Mouse (Mus musculus): Measurements from ENCODE around the gene Uaca. TPM values are rescaled to one million over a fixed set of nuclear protein-coding genes. Genes with fewer than 3 reads are reported as not detected.

Gene Uaca
- polyA plus RNA-seq (2012; rRNA removed): 0.95 and 1.9 TPM in 2 replicates
- polyA plus RNA-seq (2014; fragmentation: Nextera tagmentation; extraction: Ambion mirVana): 0.62 and 2.1 TPM in 2 replicates

GRCm38 (mm10) chr9:60794210-60794840 lies at the start of gene Uaca:
Gene Uaca (plus strand): TSS chr9:60794542.
- Histone ChIP-seq H3K36me3 (replicated peaks; ENCODE audit: control insufficient read depth, insufficient read depth, low read depth) (no peaks in the 10 kb centered on the region), H3K9ac (replicated peaks) (peak within 1 kb of the TSS; percentile 32; the same call in 1 of the 2 replicates), H3K27me3 (ENCODE audit: control insufficient read depth, insufficient read depth, low read length) (peaks cover 16% of the 10 kb centered on the region), H3K4me1 (replicated peaks; ENCODE audit: control insufficient read depth in 2 of 2, insufficient read depth in 2 of 2, low read length in 1 of 2) (no peaks in the 10 kb centered on the region; a peak in 1 of 4 replicates), H3K4me3 (ENCODE audit: insufficient read depth in 1 of 2, low read depth in 2 of 2, low read length in 2 of 2) (peak within 1 kb of the TSS; percentile 51 to 63), H3K9me3 (ENCODE audit: control insufficient read depth, low read length) (no peaks in the 10 kb centered on the region), H3K4me2 (ENCODE audit: low read depth) (peak within 1 kb of the TSS; percentile 57), H3K27ac (no peak within 1 kb of the TSS)
- WGBS (ENCODE audit: insufficient replicate concordance): under 1% methylated on average over 44 of the region's 45 CpGs
- DNase-seq (ENCODE audit: low read depth in 3 of 3, low spot score in 3 of 3): peak; percentile 36 to 42 (median 39)
- TF ChIP-seq CTCF (IDR thresholded peaks at IDR 0.05; ENCODE audit: low read depth): peak; percentile 53
- TF ChIP-seq EP300 (IDR thresholded peaks at IDR 0.05; ENCODE audit: low read depth): no peak
- ATAC-seq (ENCODE audit: insufficient read depth): peak; percentile 87

- ATAC-seq (ENCODE audit: insufficient read depth) (no peak), DNase-seq (ENCODE audit: low read depth in 3 of 3, low spot score in 3 of 3) (no peak)
- 56% methylated on average over 4 of the region's 4 CpGs for WGBS (ENCODE audit: insufficient replicate concordance)
- H3K4me3 ChIP-seq (ENCODE audit: insufficient read depth in 1 of 2, low read depth in 2 of 2, low read length in 2 of 2): no peak overlapping the region
- no peak overlapping the region for H3K9ac ChIP-seq (replicated peaks)
- H3K9me3 ChIP-seq (ENCODE audit: control insufficient read depth, low read length): no peaks in the 10 kb centered on the region
- H3K27ac ChIP-seq: no peak overlapping the region
- H3K36me3 ChIP-seq (replicated peaks; ENCODE audit: control insufficient read depth, insufficient read depth, low read depth): no peaks in the 10 kb centered on the region
- no peaks in the 10 kb centered on the region for H3K27me3 ChIP-seq (ENCODE audit: control insufficient read depth, insufficient read depth, low read length)
- no peak overlapping the region for H3K4me2 ChIP-seq (ENCODE audit: low read depth)
- H3K4me1 ChIP-seq (replicated peaks; ENCODE audit: control insufficient read depth in 2 of 2, insufficient read depth in 2 of 2, low read length in 1 of 2): no peaks in the 10 kb centered on the region
- TF ChIP-seq CTCF (IDR thresholded peaks at IDR 0.05; ENCODE audit: low read depth): no peak
- no peak for TF ChIP-seq EP300 (IDR thresholded peaks at IDR 0.05; ENCODE audit: low read depth)
Measured at GRCm38 (mm10) chr9:60744971-60745370, 49.4 kb upstream of the Uaca start.

- no peaks in the 10 kb centered on the region for H3K36me3 ChIP-seq (replicated peaks; ENCODE audit: control insufficient read depth, insufficient read depth, low read depth)
- no peak overlapping the region for H3K9ac ChIP-seq (replicated peaks)
- WGBS (ENCODE audit: insufficient replicate concordance): 44% methylated on average over 6 of the region's 6 CpGs
- no peaks in the 10 kb centered on the region for H3K9me3 ChIP-seq (ENCODE audit: control insufficient read depth, low read length)
- H3K4me2 ChIP-seq (ENCODE audit: low read depth): no peak overlapping the region
- no peak overlapping the region for H3K27ac ChIP-seq
- no peak overlapping the region for H3K4me3 ChIP-seq (ENCODE audit: insufficient read depth in 1 of 2, low read depth in 2 of 2, low read length in 2 of 2)
- TF ChIP-seq CTCF (IDR thresholded peaks at IDR 0.05; ENCODE audit: low read depth): no peak
- TF ChIP-seq EP300 (IDR thresholded peaks at IDR 0.05; ENCODE audit: low read depth): no peak
- ATAC-seq (ENCODE audit: insufficient read depth) (no peak), DNase-seq (ENCODE audit: low read depth in 3 of 3, low spot score in 3 of 3) (no peak)
- no peaks in the 10 kb centered on the region for H3K27me3 ChIP-seq (ENCODE audit: control insufficient read depth, insufficient read depth, low read length)
- H3K4me1 ChIP-seq (replicated peaks; ENCODE audit: control insufficient read depth in 2 of 2, insufficient read depth in 2 of 2, low read length in 1 of 2): no peaks in the 10 kb centered on the region
Measured at GRCm38 (mm10) chr9:60746561-60746960, 47.8 kb upstream of the Uaca start.

DNA sequence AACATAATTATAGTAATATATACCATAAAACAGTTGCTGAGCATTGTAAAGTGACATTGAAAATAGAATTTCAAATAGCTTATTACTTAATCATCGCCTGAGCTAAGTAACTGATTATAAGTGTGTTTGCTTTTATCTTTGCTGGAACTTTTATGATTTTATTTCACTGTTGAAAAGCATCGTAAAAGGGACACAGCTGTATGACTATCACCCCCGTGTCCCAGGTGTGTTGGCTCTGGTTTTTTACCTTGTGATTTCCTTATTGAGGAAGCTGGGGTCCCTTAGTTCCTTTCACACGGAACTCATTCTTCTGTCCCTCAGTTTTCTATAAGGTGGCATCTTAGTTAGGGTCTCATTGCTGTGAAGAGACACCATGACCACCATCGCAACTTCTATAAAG lies 46.7 kb upstream of the Uaca start:
- WGBS (ENCODE audit: insufficient replicate concordance): 65% methylated on average over 5 of the region's 5 CpGs
- Histone ChIP-seq H3K4me1 (replicated peaks; ENCODE audit: control insufficient read depth in 2 of 2, insufficient read depth in 2 of 2, low read length in 1 of 2) (no peaks in the 10 kb centered on the region), H3K36me3 (replicated peaks; ENCODE audit: control insufficient read depth, insufficient read depth, low read depth) (no peaks in the 10 kb centered on the region), H3K27me3 (ENCODE audit: control insufficient read depth, insufficient read depth, low read length) (no peaks in the 10 kb centered on the region), H3K9ac (replicated peaks) (no peak overlapping the region), H3K9me3 (ENCODE audit: control insufficient read depth, low read length) (no peaks in the 10 kb centered on the region), H3K27ac (no peak overlapping the region), H3K4me2 (ENCODE audit: low read depth) (no peak overlapping the region), H3K4me3 (ENCODE audit: insufficient read depth in 1 of 2, low read depth in 2 of 2, low read length in 2 of 2) (no peak overlapping the region)
- ATAC-seq (ENCODE audit: insufficient read depth) (no peak), DNase-seq (ENCODE audit: low read depth in 3 of 3, low spot score in 3 of 3) (no peak)
- TF ChIP-seq EP300 (IDR thresholded peaks at IDR 0.05; ENCODE audit: low read depth): no peak

DNA sequence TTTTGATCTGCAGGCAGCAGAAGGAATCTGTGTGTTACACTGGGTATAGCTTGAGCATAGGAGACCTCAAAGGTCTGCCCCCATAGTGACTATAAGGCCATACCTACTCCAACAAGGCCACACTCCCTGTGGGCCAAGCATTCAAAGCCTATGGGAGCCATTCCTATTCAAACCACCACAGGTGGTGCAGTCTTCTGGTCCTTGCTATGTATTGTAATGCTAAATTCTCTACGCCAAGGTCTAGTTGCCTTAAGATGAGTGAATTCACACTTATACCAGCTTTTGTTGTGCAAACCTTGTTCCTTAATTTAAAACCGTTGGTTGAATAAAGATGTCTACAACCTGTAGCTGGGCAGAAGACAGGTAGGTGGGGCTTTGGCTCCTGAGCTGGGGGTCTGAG lies 46.2 kb upstream of the Uaca start:
- 62% methylated on average over 2 of the region's 2 CpGs for WGBS (ENCODE audit: insufficient replicate concordance)
- TF ChIP-seq CTCF (IDR thresholded peaks at IDR 0.05; ENCODE audit: low read depth) (no peak), EP300 (IDR thresholded peaks at IDR 0.05; ENCODE audit: low read depth) (no peak)

More for the DNA sequence above, 46.2 kb upstream of the Uaca start:
- Histone ChIP-seq H3K36me3 (replicated peaks; ENCODE audit: control insufficient read depth, insufficient read depth, low read depth) (no peaks in the 10 kb centered on the region), H3K27ac (no peak overlapping the region), H3K4me2 (ENCODE audit: low read depth) (no peak overlapping the region), H3K4me1 (replicated peaks; ENCODE audit: control insufficient read depth in 2 of 2, insufficient read depth in 2 of 2, low read length in 1 of 2) (no peaks in the 10 kb centered on the region), H3K9me3 (ENCODE audit: control insufficient read depth, low read length) (no peaks in the 10 kb centered on the region), H3K27me3 (ENCODE audit: control insufficient read depth, insufficient read depth, low read length) (no peaks in the 10 kb centered on the region), H3K9ac (replicated peaks) (no peak overlapping the region), H3K4me3 (ENCODE audit: insufficient read depth in 1 of 2, low read depth in 2 of 2, low read length in 2 of 2) (no peak overlapping the region)
- no peak for DNase-seq (ENCODE audit: low read depth in 3 of 3, low spot score in 3 of 3)
- no peak for ATAC-seq (ENCODE audit: insufficient read depth)

Measured in liver, embryonic 14.5 days (tissue).